Mouse (Mus musculus) lung, postnatal 36 days (tissue): ENCODE measurements around the gene Bbs7.
"Not testable (repeated sequence)": the region's sequence is repeated elsewhere in the genome, so short reads cannot be mapped to it uniquely, and the experiment has no call there.

Experiments
- DNase-seq: peaks from one replicate; pipeline ENCODE4 v3.0.0; 2022; ENCODE audit warnings: mixed read lengths

Bbs7 gene

GRCm38 (mm10) chr3:36613202-36613907 is at the start of gene Bbs7:
Gene Bbs7, minus strand, starts transcription at chr3:36613477.
- peak; percentile 95 for DNase-seq

- not testable (repeated sequence) for DNase-seq
Measured at GRCm38 (mm10) chr3:36645245-36645559, 31.9 kb upstream of the Bbs7 start.

GRCm38 (mm10) chr3:36644554-36645244 is 31.4 kb upstream of the Bbs7 start:
- DNase-seq, result no peak

GRCm38 (mm10) chr3:36643354-36643753 is 30.1 kb upstream of the Bbs7 start:
- no peak for DNase-seq

GRCm38 (mm10) chr3:36642736-36643135 is 29.5 kb upstream of the Bbs7 start:
- no peak for DNase-seq

- no peak for DNase-seq
Measured at GRCm38 (mm10) chr3:36640787-36641186, 27.5 kb upstream of the Bbs7 start.

GRCm38 (mm10) chr3:36635449-36635848 is 22.2 kb upstream of the Bbs7 start:
- DNase-seq, result no peak

- no peak for DNase-seq
Measured at GRCm38 (mm10) chr3:36626803-36627202, 13.5 kb upstream of the Bbs7 start.

GRCm38 (mm10) chr3:36618181-36618580 is 4.9 kb upstream of the Bbs7 start:
- no peak for DNase-seq

- no peak for DNase-seq
Measured at GRCm38 (mm10) chr3:36613908-36614255, 605 bp upstream of the Bbs7 start.

GRCm38 (mm10) chr3:36612687-36613086 is 590 bp downstream of the Bbs7 start:
- peak; percentile 8 for DNase-seq

GRCm38 (mm10) chr3:36605894-36606783 is 7.1 kb downstream of the Bbs7 start:
- no peak for DNase-seq

- not testable (repeated sequence) for DNase-seq
Measured at GRCm38 (mm10) chr3:36599773-36600172, 13.5 kb downstream of the Bbs7 start.

GRCm38 (mm10) chr3:36598811-36599210 is 14.5 kb downstream of the Bbs7 start:
- no peak for DNase-seq

GRCm38 (mm10) chr3:36571827-36572378 is 41.4 kb downstream of the Bbs7 start, which contains the start of gene Ccna2:
Gene Ccna2, minus strand, starts transcription at chr3:36572150.
- peak; percentile 98 for DNase-seq

GRCm38 (mm10) chr3:36571361-36571826 is 41.9 kb downstream of the Bbs7 start:
- DNase-seq, result peak; percentile 2

- no peak for DNase-seq
Measured at GRCm38 (mm10) chr3:36569836-36570235, 43.4 kb downstream of the Bbs7 start.

- no peak for DNase-seq
Measured at GRCm38 (mm10) chr3:36563666-36564065, 49.6 kb downstream of the Bbs7 start.

GRCm38 (mm10) chr3:36559606-36560005 is 53.7 kb downstream of the Bbs7 start:
- DNase-seq, result no peak

- DNase-seq, result no peak
Measured at GRCm38 (mm10) chr3:36557601-36558000, 55.7 kb downstream of the Bbs7 start.

- peak; percentile 94 for DNase-seq
Measured at GRCm38 (mm10) chr3:36552406-36553047, 60.8 kb downstream of the Bbs7 start, which contains the start of gene Exosc9. Gene Exosc9, plus strand, starts transcription at chr3:36552606.

GRCm38 (mm10) chr3:36551851-36552384 is 61.4 kb downstream of the Bbs7 start:
- DNase-seq, result no peak
